Mouse (Mus musculus) C2C12 (cell line): Measurements from ENCODE around the gene Reep1. TPM values are rescaled to one million over a fixed set of nuclear protein-coding genes. Genes with fewer than 3 reads are reported as not detected.
"Not testable (repeated sequence)": the region's sequence is repeated elsewhere in the genome, so short reads cannot be mapped to it uniquely, and the experiment has no call there.

Experiments used
- H3K27me3 ChIP-seq: one replicate; pipeline ENCODE4 v1.6.1; 2011; ENCODE audit not compliant: control insufficient read depth, insufficient read depth, insufficient read length
- H3K36me3 ChIP-seq: one replicate; pipeline ENCODE4 v1.6.1; 2011; ENCODE audit not compliant: control insufficient read depth, insufficient read depth
- H3K4me3 ChIP-seq: one replicate; pipeline ENCODE4 v1.5.1; 2011; ENCODE audit warnings: mild to moderate bottlenecking, control low read depth; ENCODE audit not compliant: poor library complexity, insufficient read depth, severe bottlenecking
- H3K79me2 ChIP-seq: one replicate; pipeline ENCODE4 v1.6.1; 2011; ENCODE audit not compliant: control insufficient read depth, insufficient read depth
- H3K79me3 ChIP-seq: one replicate; pipeline ENCODE4 v1.6.1; 2011; ENCODE audit warnings: low read depth, control low read depth
- H3ac ChIP-seq: one replicate; pipeline ENCODE3; 2011; ENCODE audit warnings: low read depth; ENCODE audit not compliant: control insufficient read depth, insufficient read length
- CEBPB ChIP-seq: IDR thresholded peaks from one replicate; pipeline ENCODE4 v1.6.1; 2011; ENCODE audit warnings: low read depth, mild to moderate bottlenecking, control low read depth, moderate library complexity
- CTCF ChIP-seq: IDR thresholded peaks from one replicate; pipeline ENCODE4 v1.5.1; 2011; ENCODE audit not compliant: control insufficient read depth, insufficient read depth, insufficient read length
- FOSL1 ChIP-seq: IDR thresholded peaks from one replicate; pipeline ENCODE4 v1.8.0; 2011; ENCODE audit warnings: mild to moderate bottlenecking, low read length; ENCODE audit not compliant: poor library complexity, insufficient read depth, severe bottlenecking
- MAX ChIP-seq: IDR thresholded peaks from one replicate; pipeline ENCODE4 v1.6.1; 2011; ENCODE audit warnings: mild to moderate bottlenecking, control low read depth
- MYOD1 ChIP-seq: IDR thresholded peaks from one replicate; pipeline ENCODE4 v1.6.1; 2011; ENCODE audit warnings: low read depth; ENCODE audit not compliant: control insufficient read depth, insufficient read length
- MYOG ChIP-seq: IDR thresholded peaks from one replicate; pipeline ENCODE4 v1.6.1; 2011; ENCODE audit not compliant: control insufficient read depth, insufficient read length; ENCODE audit errors: extremely low read depth
- USF1 ChIP-seq: IDR thresholded peaks from one replicate; pipeline ENCODE4 v1.6.1; 2011; ENCODE audit warnings: low read depth, mild to moderate bottlenecking, control low read depth, moderate library complexity
- polyA plus RNA-seq: library from polyadenylated mRNA; unstranded; fragments of >200 nt; fragmentation: generic; extraction: Trizol; gene quantifications from one replicate; pipeline ENCODE4 v1.2.1, GENCODE M21; 2012; ENCODE audit warnings: missing spikeins

Gene Reep1
- polyA plus RNA-seq, 1 experiment: 0.14 TPM

DNA sequence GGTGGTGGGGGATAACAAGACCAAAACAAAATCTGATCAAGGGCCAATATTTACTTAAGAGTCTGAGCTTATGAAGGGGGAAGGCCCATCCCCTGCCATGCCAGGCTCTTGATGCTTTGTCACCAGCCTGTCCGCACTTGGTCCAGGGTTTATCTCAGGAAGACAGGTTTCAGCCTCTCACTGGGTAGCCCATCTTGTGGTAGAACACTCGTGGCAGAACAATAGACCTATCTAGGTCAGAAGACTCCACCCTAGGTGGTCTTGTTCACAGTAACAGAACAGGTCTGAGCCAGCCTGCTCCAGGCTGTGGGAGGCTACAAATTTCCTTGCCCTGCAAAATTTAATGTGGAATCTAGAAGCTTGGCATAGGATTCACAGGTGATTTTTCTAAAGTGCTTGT is 129.4 kb downstream of the Reep1 start:
- Histone ChIP-seq H3ac (no peak overlapping the region), H3K79me3 (peaks cover 91% of the 10 kb centered on the region), H3K4me3 (no peak overlapping the region), H3K36me3 (peaks cover 39% of the 10 kb centered on the region), H3K79me2 (peaks cover 100% of the 10 kb centered on the region), H3K27me3 (no peaks in the 10 kb centered on the region)
- TF ChIP-seq MYOG (no peak), MYOD1 (no peak), USF1 (no peak), FOSL1 (no peak), MAX (no peak), CEBPB (no peak), CTCF (no peak)

DNA sequence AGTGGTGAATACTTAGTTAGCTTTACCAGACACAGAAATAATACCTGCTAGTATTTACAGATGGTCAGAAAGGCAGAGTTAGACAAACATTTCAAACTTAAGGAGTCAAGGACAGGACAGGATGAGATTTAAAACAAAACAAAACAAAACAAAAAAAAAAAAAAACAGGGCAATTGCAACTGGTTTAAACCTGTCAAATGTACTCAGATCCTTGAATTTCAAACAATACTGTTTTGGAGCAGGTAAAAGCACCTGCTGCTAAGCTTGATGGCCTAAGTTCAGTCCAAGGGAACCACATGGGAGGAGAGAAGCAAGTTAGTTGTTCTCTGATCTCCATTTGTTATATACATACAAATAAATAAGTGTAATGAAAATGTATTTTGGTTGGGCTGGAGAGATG is 132.5 kb downstream of the Reep1 start:
- no peak for TF ChIP-seq CTCF
- TF ChIP-seq MYOG: no peak
- no peak for TF ChIP-seq MAX
- TF ChIP-seq USF1: no peak
- no peak for TF ChIP-seq FOSL1
- no peak for TF ChIP-seq MYOD1
- no peak for TF ChIP-seq CEBPB
- H3K79me2 ChIP-seq: peaks cover 96% of the 10 kb centered on the region
- no peak overlapping the region for H3ac ChIP-seq
- peaks cover 72% of the 10 kb centered on the region for H3K79me3 ChIP-seq
- no peaks in the 10 kb centered on the region for H3K27me3 ChIP-seq
- H3K36me3 ChIP-seq: peaks cover 40% of the 10 kb centered on the region
- no peak overlapping the region for H3K4me3 ChIP-seq

DNA sequence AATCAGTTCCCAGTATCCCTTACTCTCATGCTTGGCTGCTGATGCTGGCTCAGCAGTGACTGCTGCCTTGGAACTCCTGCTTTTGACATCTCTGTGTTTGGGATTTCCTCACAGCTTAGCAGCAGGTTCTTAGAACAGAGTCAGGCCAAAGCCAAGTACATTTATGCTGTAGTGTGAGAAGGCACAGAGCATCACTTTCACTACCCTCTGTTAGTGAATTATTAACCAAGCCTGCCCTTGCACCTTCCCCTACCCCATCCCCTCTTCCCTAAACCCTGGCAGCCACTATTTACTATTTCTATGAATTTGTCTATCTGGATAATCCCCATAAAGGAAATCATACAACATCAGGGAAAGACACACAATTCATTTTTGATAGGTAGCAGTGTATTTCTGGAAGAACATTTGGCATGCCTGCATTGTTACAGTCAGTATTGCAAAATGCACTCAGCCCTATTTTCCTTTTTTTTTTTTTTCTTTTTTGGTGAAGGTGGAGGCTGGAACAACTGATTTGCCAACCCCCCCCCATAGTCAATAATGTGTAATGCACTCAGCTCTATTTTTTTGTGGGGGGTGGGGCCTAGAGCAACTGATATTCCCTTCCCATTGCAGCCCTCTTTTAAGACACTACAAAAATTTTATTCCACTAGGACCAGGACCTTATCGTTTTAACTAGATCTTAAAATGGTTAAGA is 133.4 kb downstream of the Reep1 start:
- no peak overlapping the region for H3K4me3 ChIP-seq
- peaks cover 41% of the 10 kb centered on the region for H3K36me3 ChIP-seq
- peaks cover 86% of the 10 kb centered on the region for H3K79me2 ChIP-seq
- H3ac ChIP-seq: no peak overlapping the region
- no peak for TF ChIP-seq MYOG
- no peak for TF ChIP-seq USF1
- no peak for TF ChIP-seq MYOD1
- no peak for TF ChIP-seq MAX
- TF ChIP-seq CEBPB: no peak
- no peak for TF ChIP-seq CTCF
- TF ChIP-seq FOSL1: no peak
- peaks cover 65% of the 10 kb centered on the region for H3K79me3 ChIP-seq
- no peaks in the 10 kb centered on the region for H3K27me3 ChIP-seq

DNA sequence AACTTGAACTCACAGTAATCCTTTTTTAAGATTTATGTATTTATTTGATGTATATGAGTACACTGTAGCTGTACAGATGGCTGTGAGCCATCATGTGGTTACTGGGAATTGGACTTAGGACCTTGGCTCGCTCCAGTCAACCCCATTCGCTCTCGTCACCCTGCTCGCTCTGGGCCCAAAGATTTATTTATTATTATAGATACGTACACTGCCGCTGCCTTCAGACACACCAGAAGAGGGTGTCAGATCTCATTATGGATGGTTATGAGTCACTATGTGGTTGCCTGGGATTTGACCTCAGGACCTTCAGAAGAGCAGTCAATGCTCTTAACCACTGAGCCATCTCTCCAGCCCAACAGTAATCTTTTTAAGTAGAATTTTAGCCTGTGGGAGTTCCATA is 139.5 kb downstream of the Reep1 start:
- not testable (repeated sequence) for H3K27me3 ChIP-seq, H3ac ChIP-seq, H3K4me3 ChIP-seq
- H3K36me3 ChIP-seq: peaks cover 59% of the 10 kb centered on the region
- H3K79me3 ChIP-seq: peaks cover 10% of the 10 kb centered on the region
- H3K79me2 ChIP-seq: peaks cover 39% of the 10 kb centered on the region

Other genes starting within 250 kb of the Reep1 start
- gene Rnf103, start 213.7 kb upstream of the Reep1 start, polyA plus RNA-seq: 4.5 TPM
- 51.7 TPM for gene Chmp3, start 163.8 kb upstream of the Reep1 start, polyA plus RNA-seq
- 4.9 TPM for gene Kdm3a, start 74.6 kb upstream of the Reep1 start, polyA plus RNA-seq
- gene Mrpl35, start 119.4 kb downstream of the Reep1 start, polyA plus RNA-seq: 19.9 TPM
- gene Immt, start 123.8 kb downstream of the Reep1 start, polyA plus RNA-seq: 111 TPM
- 23.6 TPM for gene Ptcd3, start 201.2 kb downstream of the Reep1 start, polyA plus RNA-seq
- gene Polr1a, start 201.5 kb downstream of the Reep1 start, polyA plus RNA-seq: 35.1 TPM